Mouse (Mus musculus) gastrocnemius, adult 8-10 months (tissue): Measurements from ENCODE around the gene Npsr1. TPM values are rescaled to one million over a fixed set of nuclear protein-coding genes. Genes with fewer than 3 reads are reported as not detected.

ENCODE experiments used
- DNase-seq, 2 experiments: peaks; one replicate each; pipeline ENCODE4 v3.0.0; 2022; ENCODE audit warnings: low spot score in 2 of 2
- total RNA-seq, 4 experiments: library from RNA; stranded (reverse); gene quantifications; 2 replicates each; pipeline ENCODE4 v1.2.4; 2022

Npsr1 gene
- total RNA-seq, 4 experiments from 2014 or later: not detected

- DNase-seq: no peak
These were observed 138.7 kb downstream of the Npsr1 start for GRCm38 (mm10) chr9:24236461-24236860.

- no peak for DNase-seq
These were observed 149.8 kb downstream of the Npsr1 start for GRCm38 (mm10) chr9:24247557-24247956.

- no peak for DNase-seq
These were observed 156.4 kb downstream of the Npsr1 start for GRCm38 (mm10) chr9:24254236-24254635.

GRCm38 (mm10) chr9:24280498-24281287 is 182.9 kb downstream of the Npsr1 start:
- no peak for DNase-seq

GRCm38 (mm10) chr9:24282617-24283016 is 184.8 kb downstream of the Npsr1 start:
- no peak for DNase-seq

GRCm38 (mm10) chr9:24283071-24283470 is 185.3 kb downstream of the Npsr1 start:
- no peak for DNase-seq

- DNase-seq: no peak
These were observed 185.7 kb downstream of the Npsr1 start for GRCm38 (mm10) chr9:24283536-24283935.

GRCm38 (mm10) chr9:24284239-24285084 is 186.7 kb downstream of the Npsr1 start:
- DNase-seq: no peak

- no peak for DNase-seq
These were observed 187.6 kb downstream of the Npsr1 start for GRCm38 (mm10) chr9:24285419-24285818.

- no peak for DNase-seq
These were observed 193.6 kb downstream of the Npsr1 start for GRCm38 (mm10) chr9:24291385-24291784.

- DNase-seq: no peak
These were observed 195.6 kb downstream of the Npsr1 start for GRCm38 (mm10) chr9:24293252-24293959.

GRCm38 (mm10) chr9:24302906-24303305 is 205.1 kb downstream of the Npsr1 start:
- no peak for DNase-seq

- DNase-seq: no peak
These were observed 209.2 kb downstream of the Npsr1 start for GRCm38 (mm10) chr9:24306990-24307389.

- no peak for DNase-seq
These were observed 209.6 kb downstream of the Npsr1 start for GRCm38 (mm10) chr9:24307400-24307799.

GRCm38 (mm10) chr9:24315835-24316234 is 218.0 kb downstream of the Npsr1 start:
- no peak for DNase-seq

- no peak for DNase-seq
These were observed 233.9 kb downstream of the Npsr1 start for GRCm38 (mm10) chr9:24331661-24332060.

- no peak for DNase-seq
These were observed 243.5 kb downstream of the Npsr1 start for GRCm38 (mm10) chr9:24341321-24341720.

- no peak for DNase-seq
These were observed 249.2 kb downstream of the Npsr1 start for GRCm38 (mm10) chr9:24347011-24347410.

- DNase-seq: no peak
These were observed 251.7 kb downstream of the Npsr1 start for GRCm38 (mm10) chr9:24349510-24349909.

- DNase-seq: no peak
These were observed 253.6 kb downstream of the Npsr1 start for GRCm38 (mm10) chr9:24351402-24351801.
